Mouse (Mus musculus): ENCODE results near the gene Gm10203. TPM values are rescaled to one million over a fixed set of nuclear protein-coding genes. Genes with fewer than 3 reads are reported as not detected.

Gene Gm10203
- not detected in 4 replicates for total RNA-seq (2023; ENCODE audit: inconsistent age)

GRCm38 (mm10) chr6:149129870-149130269 lies at the start of gene Gm10203:
TSS of gene Gm10203 (plus strand) at chr6:149130170.

GRCm38 (mm10) chr6:149101076-149101942 lies 28.7 kb upstream of the Gm10203 start, which contains the start of gene Dennd5b:
TSS of gene Dennd5b (minus strand) at chr6:149101680.

GRCm38 (mm10) chr6:149139471-149139870 lies 9.5 kb downstream of the Gm10203 start, which contains the start of gene Etfbkmt:
TSS of gene Etfbkmt (plus strand) at chr6:149139849.

Other genes starting within 250 kb of the Gm10203 start
- gene Caprin2, start 233.9 kb upstream of the Gm10203 start, total RNA-seq (2023; ENCODE audit: inconsistent age): 9.6 to 14.8 TPM (median 10.8 TPM) in 4 replicates
- 49.4 to 66.2 TPM (median 55.6 TPM) in 4 replicates for gene Sinhcaf, start 183.7 kb upstream of the Gm10203 start, total RNA-seq (2023; ENCODE audit: inconsistent age)
- 75.2 to 91.7 TPM (median 78.9 TPM) in 4 replicates for gene Dennd5b, start 28.5 kb upstream of the Gm10203 start, total RNA-seq (2023; ENCODE audit: inconsistent age)
- gene Etfbkmt, start 9.7 kb downstream of the Gm10203 start, total RNA-seq (2023; ENCODE audit: inconsistent age): 7.0 to 13.4 TPM (median 8.9 TPM) in 4 replicates
- 27.3 to 32.0 TPM (median 28.9 TPM) in 4 replicates for gene Amn1, start 58.5 kb downstream of the Gm10203 start, total RNA-seq (2023; ENCODE audit: inconsistent age)
- 103 to 124 TPM (median 115 TPM) in 4 replicates for gene Resf1, start 179.2 kb downstream of the Gm10203 start, total RNA-seq (2023; ENCODE audit: inconsistent age)